Mouse (Mus musculus) heart, embryonic 14.5 days (tissue): Measurements from ENCODE around the gene Wnt4. TPM values are rescaled to one million over a fixed set of nuclear protein-coding genes. Genes with fewer than 3 reads are reported as not detected.

Experiments used
- ATAC-seq: fragments of 200-750 bp; cut with Nextera tagmentation; 2 replicates; pipeline ENCODE4 v1.8.0; 2017; ENCODE audit warnings: low read depth, moderate TSS enrichment; ENCODE audit not compliant: insufficient number of reproducible peaks, insufficient read depth, low FRiP score
- H3K27ac ChIP-seq, 2 experiments: fragments of 200-500 bp in 1 of 2; fragments of 300-500 bp in 1 of 2; sonication (generic) in 1 of 2; replicated peaks in 1 of 2; 2 replicates each; pipeline ENCODE4 v1.5.1; 2012 to 2014; ENCODE audit warnings: low read depth in 2 of 2, low read length in 2 of 2, control low read depth in 1 of 2, mild to moderate bottlenecking in 1 of 2, mixed read lengths in 1 of 2; ENCODE audit not compliant: control insufficient read depth in 1 of 2, insufficient read depth in 1 of 2
- H3K27me3 ChIP-seq: fragments of 300-500 bp; sonication (generic); 2 replicates; pipeline ENCODE4 v1.6.1; 2014; ENCODE audit warnings: mild to moderate bottlenecking, low read length, control low read depth; ENCODE audit not compliant: control insufficient read depth, insufficient read depth
- H3K36me3 ChIP-seq: fragments of 300-500 bp; sonication (generic); 2 replicates; pipeline ENCODE4 v1.6.1; 2014; ENCODE audit warnings: mild to moderate bottlenecking, control low read depth, low read length, mixed read lengths; ENCODE audit not compliant: control insufficient read depth, insufficient read depth
- H3K4me1 ChIP-seq, 2 experiments: fragments of 200-500 bp in 1 of 2; fragments of 300-500 bp in 1 of 2; sonication (generic) in 1 of 2; 2 replicates each; pipeline ENCODE4 v1.6.1; 2012 to 2014; ENCODE audit warnings: low read length in 2 of 2, control low read depth in 1 of 2, mixed read lengths in 1 of 2; ENCODE audit not compliant: control insufficient read depth in 2 of 2, insufficient read depth in 2 of 2
- H3K4me2 ChIP-seq: fragments of 300-500 bp; sonication (generic); 2 replicates; pipeline ENCODE4 v1.6.1; 2014; ENCODE audit warnings: mild to moderate bottlenecking, low read length
- H3K4me3 ChIP-seq, 2 experiments: fragments of 200-500 bp in 1 of 2; fragments of 300-500 bp in 1 of 2; sonication (generic) in 1 of 2; 2 replicates each; pipeline ENCODE4 v1.5.1; 2012 to 2014; ENCODE audit warnings: low read length in 2 of 2, mild to moderate bottlenecking in 2 of 2, control low read depth in 1 of 2, low read depth in 1 of 2, moderate library complexity in 1 of 2; ENCODE audit not compliant: control insufficient read depth in 1 of 2, insufficient read depth in 1 of 2
- H3K9ac ChIP-seq: fragments of 300-500 bp; sonication (generic); 2 replicates; pipeline ENCODE4 v1.6.1; 2014; ENCODE audit warnings: mild to moderate bottlenecking, low read length
- H3K9me3 ChIP-seq: fragments of 300-500 bp; sonication (generic); 2 replicates; pipeline ENCODE4 v1.6.1; 2016; ENCODE audit warnings: low read length, control low read depth; ENCODE audit not compliant: control insufficient read depth
- WGBS: fragments of 180-500 bp; shearing (Covaris S2); extraction: QIAGEN DNeasy Blood & Tissue Kit; methylation state at CpG from one replicate; pipeline ENCODE4 v1.1.7; 2014; 5-methylcytosine and 5-hydroxymethylcytosine counted together
- polyA plus RNA-seq: library from polyadenylated mRNA; unstranded; fragments of >200 nt; fragmentation: Nextera tagmentation; extraction: Ambion mirVana; gene quantifications from 2 replicates; pipeline ENCODE4 v1.2.1, GENCODE M21; 2014

The Wnt4 gene
- polyA plus RNA-seq, 1 experiment from 2014 or later = 2.2 TPM

DNA sequence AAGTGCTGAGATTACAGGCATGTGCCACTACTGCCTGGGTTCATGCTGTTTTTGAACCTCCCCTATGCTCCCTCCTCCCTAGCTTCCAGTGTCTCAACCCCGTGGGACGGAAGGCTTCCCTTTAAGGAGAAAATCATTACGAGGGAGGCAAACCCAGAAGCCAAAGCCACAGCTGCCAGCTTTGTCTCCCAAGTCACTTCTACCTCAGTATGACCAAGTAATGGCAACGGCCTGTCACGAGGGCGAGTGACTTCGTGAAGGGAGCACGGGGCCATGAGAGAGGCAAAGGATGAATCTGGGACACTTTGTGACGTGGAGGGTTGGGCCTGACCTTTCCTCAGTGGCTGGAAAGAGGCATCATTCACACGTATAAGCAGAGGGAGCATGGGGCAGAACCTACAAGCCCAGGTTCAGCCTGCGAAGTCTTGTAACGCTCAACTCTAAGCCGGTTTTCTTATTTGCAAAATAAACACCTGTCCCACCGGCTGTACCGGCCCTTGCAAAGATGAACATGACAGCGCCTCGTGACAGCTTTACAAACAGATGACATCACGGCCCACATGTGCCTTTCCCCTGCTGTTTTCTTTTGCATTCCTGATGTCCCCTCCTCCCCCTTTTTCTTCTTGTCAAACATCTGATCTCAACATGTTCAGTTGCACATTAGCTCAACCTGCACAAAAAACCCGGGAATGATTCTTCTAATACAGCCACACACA is 29.9 kb downstream of the Wnt4 start:
- Histone ChIP-seq H3K4me2 (no peak overlapping the region), H3K9ac (no peak overlapping the region), H3K4me1 (peaks cover 7 to 8% of the 10 kb centered on the region in 2 experiments; a peak in 3 of 4 replicates), H3K36me3 (peaks cover 13% of the 10 kb centered on the region), H3K27ac (no peak overlapping the region), H3K27me3 (no peaks in the 10 kb centered on the region), H3K4me3 (no peak overlapping the region), H3K9me3 (no peaks in the 10 kb centered on the region)
- ATAC-seq = no peak
- 83% methylated on average over 19 of the region's 19 CpGs for WGBS

- Histone ChIP-seq H3K27me3 (no peaks in the 10 kb centered on the region), H3K9ac (no peak overlapping the region)
- WGBS = 66% methylated on average over 5 of the region's 5 CpGs
Observed at GRCm38 (mm10) chr4:137308377-137308776, 31.1 kb downstream of the Wnt4 start.

GRCm38 (mm10) chr4:137313511-137313910 is 36.2 kb downstream of the Wnt4 start:
- no peaks in the 10 kb centered on the region for H3K9me3 ChIP-seq
- WGBS = 64% methylated on average over 2 of the region's 2 CpGs
- H3K27ac ChIP-seq = no peak overlapping the region
- peaks cover 33% of the 10 kb centered on the region for H3K36me3 ChIP-seq
- H3K4me3 ChIP-seq = no peak overlapping the region
- no peaks in the 10 kb centered on the region for H3K27me3 ChIP-seq
- ATAC-seq = no peak
- H3K9ac ChIP-seq = no peak overlapping the region
- H3K4me1 ChIP-seq = peaks cover 5 to 36% of the 10 kb centered on the region in 2 experiments
- H3K4me2 ChIP-seq = no peak overlapping the region

More at GRCm38 (mm10) chr4:137308377-137308776, 31.1 kb downstream of the Wnt4 start:
- peaks cover 13% of the 10 kb centered on the region for H3K36me3 ChIP-seq
- no peak overlapping the region for H3K4me3 ChIP-seq
- no peak for ATAC-seq
- H3K27ac ChIP-seq = no peak overlapping the region
- H3K4me2 ChIP-seq = no peak overlapping the region
- H3K9me3 ChIP-seq = no peaks in the 10 kb centered on the region
- H3K4me1 ChIP-seq = peaks cover 7 to 8% of the 10 kb centered on the region in 2 experiments; a peak in 3 of 4 replicates

DNA sequence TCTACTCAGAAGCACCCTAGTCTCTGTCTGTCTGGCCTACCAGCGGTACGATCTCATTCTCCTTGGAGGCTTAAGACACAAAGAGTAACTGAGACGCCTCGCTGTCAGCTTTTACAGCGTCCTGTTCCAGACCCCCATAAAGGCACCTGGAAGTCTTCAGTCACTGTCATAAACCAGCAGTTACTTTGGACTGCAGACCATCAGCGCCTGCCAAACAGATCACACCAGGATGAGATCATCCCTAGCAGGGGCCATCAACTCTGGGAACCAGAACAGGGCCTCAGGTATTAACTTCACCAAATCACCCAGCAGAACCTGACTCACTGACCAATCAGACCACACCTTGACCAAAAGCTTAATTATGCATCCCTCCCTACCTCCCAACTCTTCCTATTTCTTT is 37.3 kb downstream of the Wnt4 start:
- ATAC-seq = no peak
- H3K4me1 ChIP-seq = peaks cover 5 to 36% of the 10 kb centered on the region in 2 experiments
- no peak overlapping the region for H3K4me2 ChIP-seq
- H3K9me3 ChIP-seq = no peaks in the 10 kb centered on the region
- no peak overlapping the region for H3K4me3 ChIP-seq
- WGBS = 38% methylated on average over 6 of the region's 6 CpGs
- peaks cover 43% of the 10 kb centered on the region for H3K36me3 ChIP-seq
- H3K27ac ChIP-seq = peak overlapping the region in 1 of 2 experiments; percentile 25; a peak in 1 of 4 replicates
- no peaks in the 10 kb centered on the region for H3K27me3 ChIP-seq
- H3K9ac ChIP-seq = no peak overlapping the region

DNA sequence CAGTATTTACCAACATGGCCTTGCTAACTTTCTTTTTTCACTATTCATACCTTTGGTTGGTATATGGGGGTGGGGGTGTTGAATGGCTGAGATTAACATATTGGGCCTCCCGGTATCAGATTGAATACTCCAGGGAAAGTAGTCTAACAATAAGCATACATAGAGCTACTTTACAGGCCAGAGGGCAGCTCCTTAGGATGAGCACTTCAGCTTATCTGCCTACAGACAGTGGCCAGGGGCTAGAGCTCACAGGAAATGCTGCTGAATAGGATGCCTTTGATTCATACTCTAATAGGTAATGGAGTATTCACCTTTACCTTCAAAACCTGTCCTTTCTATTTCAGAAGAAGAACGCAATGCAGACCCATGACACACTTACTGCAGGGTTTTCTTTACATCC is 37.8 kb downstream of the Wnt4 start:
- no peaks in the 10 kb centered on the region for H3K27me3 ChIP-seq
- 76% methylated on average over 2 of the region's 2 CpGs for WGBS
- no peak overlapping the region for H3K27ac ChIP-seq
- no peak for ATAC-seq
- no peak overlapping the region for H3K9ac ChIP-seq
- no peaks in the 10 kb centered on the region for H3K9me3 ChIP-seq
- H3K4me3 ChIP-seq = no peak overlapping the region
- H3K4me1 ChIP-seq = peaks cover 5 to 36% of the 10 kb centered on the region in 2 experiments
- H3K4me2 ChIP-seq = no peak overlapping the region
- H3K36me3 ChIP-seq = peaks cover 46% of the 10 kb centered on the region

GRCm38 (mm10) chr4:137316027-137316770 is 38.9 kb downstream of the Wnt4 start:
- peaks cover 5 to 36% of the 10 kb centered on the region in 2 experiments for H3K4me1 ChIP-seq
- H3K36me3 ChIP-seq = peaks cover 47% of the 10 kb centered on the region
- 70% methylated on average over 4 of the region's 4 CpGs for WGBS
- ATAC-seq = no peak
- no peaks in the 10 kb centered on the region for H3K27me3 ChIP-seq
- no peak overlapping the region for H3K9ac ChIP-seq
- H3K4me3 ChIP-seq = no peak overlapping the region
- H3K4me2 ChIP-seq = 0 out of 2 replicates have a peak overlapping the region, but pooled peaks have one; percentile 11
- peak overlapping the region; percentile 75 to 77 for H3K27ac ChIP-seq
- no peaks in the 10 kb centered on the region for H3K9me3 ChIP-seq

- Histone ChIP-seq H3K4me1 (no peaks in the 10 kb centered on the region), H3K27me3 (no peaks in the 10 kb centered on the region), H3K4me3 (no peak overlapping the region), H3K36me3 (peaks cover 91% of the 10 kb centered on the region), H3K27ac (no peak overlapping the region), H3K4me2 (no peak overlapping the region), H3K9ac (no peak overlapping the region), H3K9me3 (no peaks in the 10 kb centered on the region)
- ATAC-seq = no peak
- 83% methylated on average over 6 of the region's 6 CpGs for WGBS
Observed at GRCm38 (mm10) chr4:137324926-137325325, 47.6 kb downstream of the Wnt4 start.
